Mouse (Mus musculus) hindbrain, embryonic 11.5 days (tissue): ENCODE measurements around the gene Ccnd3. TPM values are rescaled to one million over a fixed set of nuclear protein-coding genes. Genes with fewer than 3 reads are reported as not detected.

Experiments used
- ATAC-seq: fragments of 200-750 bp; cut with Nextera tagmentation; 2 replicates; pipeline ENCODE4 v1.8.0; 2017; ENCODE audit warnings: mild to moderate bottlenecking, moderate TSS enrichment, moderate library complexity; ENCODE audit not compliant: low FRiP score
- DNase-seq: peaks from one replicate; pipeline ENCODE4 v3.0.0-alpha.2; 2015; ENCODE audit warnings: low spot score
- H3K27ac ChIP-seq: fragments of 300-500 bp; sonication (generic); 2 replicates; pipeline ENCODE4 v1.5.1; 2014; ENCODE audit warnings: mild to moderate bottlenecking, low read depth, low read length
- H3K27me3 ChIP-seq: fragments of 300-500 bp; sonication (generic); 2 replicates; pipeline ENCODE4 v1.6.1; 2014; ENCODE audit warnings: mild to moderate bottlenecking, low read length, moderate library complexity, mixed read lengths; ENCODE audit not compliant: control insufficient read depth, insufficient read depth
- H3K36me3 ChIP-seq: fragments of 300-500 bp; sonication (generic); 2 replicates; pipeline ENCODE4 v1.6.1; 2014; ENCODE audit warnings: mild to moderate bottlenecking, low read length, moderate library complexity, mixed read lengths; ENCODE audit not compliant: control insufficient read depth, insufficient read depth
- H3K4me1 ChIP-seq: fragments of 300-500 bp; sonication (generic); replicated peaks from 2 replicates; pipeline ENCODE4 v1.6.1; 2014; ENCODE audit warnings: low read length, mixed read lengths; ENCODE audit not compliant: control insufficient read depth, insufficient read depth
- H3K4me2 ChIP-seq: fragments of 300-500 bp; sonication (generic); replicated peaks from 2 replicates; pipeline ENCODE4 v1.6.1; 2014; ENCODE audit warnings: mild to moderate bottlenecking, low read depth, low read length
- H3K4me3 ChIP-seq: fragments of 300-500 bp; sonication (generic); 2 replicates; pipeline ENCODE4 v1.5.1; 2014; ENCODE audit warnings: low read depth, low read length
- H3K9ac ChIP-seq: fragments of 300-500 bp; sonication (generic); 2 replicates; pipeline ENCODE4 v1.6.1; 2014; ENCODE audit warnings: low read depth, low read length
- H3K9me3 ChIP-seq: fragments of 300-500 bp; sonication (generic); 2 replicates; pipeline ENCODE4 v1.6.1; 2016; ENCODE audit warnings: low read length; ENCODE audit not compliant: control insufficient read depth
- WGBS: fragments of 180-500 bp; shearing (Covaris S2); extraction: QIAGEN DNeasy Blood & Tissue Kit; methylation state at CpG from one replicate; pipeline ENCODE4 v1.1.7; 2014; 5-methylcytosine and 5-hydroxymethylcytosine counted together
- polyA plus RNA-seq: library from polyadenylated mRNA; unstranded; fragments of >200 nt; fragmentation: Nextera tagmentation; extraction: Ambion mirVana; gene quantifications from 2 replicates; pipeline ENCODE4 v1.2.1, GENCODE M21; 2014

The Ccnd3 gene
- polyA plus RNA-seq, 1 experiment from 2014 or later: 190 TPM

GRCm38 (mm10) chr17:47552994-47553393, 48.1 kb downstream of the Ccnd3 start:
- Histone ChIP-seq H3K4me2 (no peak overlapping the region), H3K36me3 (no peaks in the 10 kb centered on the region), H3K27ac (no peak overlapping the region), H3K4me1 (no peaks in the 10 kb centered on the region), H3K9ac (no peak overlapping the region), H3K4me3 (no peak overlapping the region), H3K27me3 (no peaks in the 10 kb centered on the region), H3K9me3 (no peaks in the 10 kb centered on the region)
- ATAC-seq (no peak), DNase-seq (no peak)

GRCm38 (mm10) chr17:47554621-47555020, 49.8 kb downstream of the Ccnd3 start:
- Histone ChIP-seq H3K4me1 (no peaks in the 10 kb centered on the region), H3K4me3 (no peak overlapping the region), H3K27me3 (no peaks in the 10 kb centered on the region), H3K4me2 (no peak overlapping the region), H3K27ac (no peak overlapping the region), H3K9me3 (no peaks in the 10 kb centered on the region), H3K9ac (no peak overlapping the region), H3K36me3 (no peaks in the 10 kb centered on the region)
- no peak for ATAC-seq
- 78% methylated on average over 9 of the region's 10 CpGs for WGBS
- DNase-seq: no peak

GRCm38 (mm10) chr17:47557179-47557578, 52.3 kb downstream of the Ccnd3 start:
- Histone ChIP-seq H3K9me3 (no peaks in the 10 kb centered on the region), H3K4me3 (no peak overlapping the region), H3K36me3 (no peaks in the 10 kb centered on the region), H3K4me1 (no peaks in the 10 kb centered on the region), H3K9ac (no peak overlapping the region), H3K4me2 (no peak overlapping the region), H3K27me3 (no peaks in the 10 kb centered on the region), H3K27ac (no peak overlapping the region)
- ATAC-seq: no peak
- DNase-seq: no peak
- WGBS: 65% methylated on average over 3 of the region's 3 CpGs

GRCm38 (mm10) chr17:47559726-47560125, 54.9 kb downstream of the Ccnd3 start:
- H3K9me3 ChIP-seq: no peaks in the 10 kb centered on the region
- H3K9ac ChIP-seq: no peak overlapping the region
- H3K36me3 ChIP-seq: no peaks in the 10 kb centered on the region
- no peak overlapping the region for H3K4me2 ChIP-seq
- H3K27me3 ChIP-seq: no peaks in the 10 kb centered on the region
- H3K4me3 ChIP-seq: no peak overlapping the region
- WGBS: 72% methylated on average over 6 of the region's 6 CpGs
- DNase-seq (no peak), ATAC-seq (no peak)
- H3K27ac ChIP-seq: no peak overlapping the region
- no peaks in the 10 kb centered on the region for H3K4me1 ChIP-seq

GRCm38 (mm10) chr17:47562875-47563274, 58.0 kb downstream of the Ccnd3 start:
- ATAC-seq (no peak), DNase-seq (no peak)
- H3K9me3 ChIP-seq: no peaks in the 10 kb centered on the region
- WGBS: 80% methylated on average over 6 of the region's 6 CpGs
- H3K9ac ChIP-seq: no peak overlapping the region
- no peaks in the 10 kb centered on the region for H3K36me3 ChIP-seq
- no peaks in the 10 kb centered on the region for H3K27me3 ChIP-seq
- no peak overlapping the region for H3K4me3 ChIP-seq
- no peak overlapping the region for H3K27ac ChIP-seq
- H3K4me1 ChIP-seq: no peaks in the 10 kb centered on the region
- H3K4me2 ChIP-seq: no peak overlapping the region

- 83% methylated on average over 5 of the region's 5 CpGs for whole genome bisulfite sequencing
- no peak overlapping the region for H3K4me3 ChIP-seq
- no peaks in the 10 kb centered on the region for H3K9me3 ChIP-seq
- H3K27ac ChIP-seq: no peak overlapping the region
- DNase-seq (no peak), ATAC-seq (no peak)
- no peaks in the 10 kb centered on the region for H3K4me1 ChIP-seq
- H3K27me3 ChIP-seq: no peaks in the 10 kb centered on the region
- H3K9ac ChIP-seq: no peak overlapping the region
- no peaks in the 10 kb centered on the region for H3K36me3 ChIP-seq
- H3K4me2 ChIP-seq: no peak overlapping the region
These were observed 59.8 kb downstream of the Ccnd3 start for GRCm38 (mm10) chr17:47564612-47565011.

- peak; percentile 31 for DNase-seq
- Histone ChIP-seq H3K4me2 (no peak overlapping the region), H3K9ac (no peak overlapping the region), H3K4me3 (no peak overlapping the region), H3K36me3 (no peaks in the 10 kb centered on the region), H3K4me1 (no peaks in the 10 kb centered on the region), H3K9me3 (no peaks in the 10 kb centered on the region), H3K27me3 (no peaks in the 10 kb centered on the region), H3K27ac (no peak overlapping the region)
- peak; percentile 68 for ATAC-seq
- 12% methylated on average over 2 of the region's 2 CpGs for WGBS
These were observed 61.3 kb downstream of the Ccnd3 start for GRCm38 (mm10) chr17:47566133-47566532.

GRCm38 (mm10) chr17:47567271-47567670, 62.4 kb downstream of the Ccnd3 start:
- H3K4me1 ChIP-seq: no peaks in the 10 kb centered on the region; the same call in 1 of the 2 replicates
- ATAC-seq: no peak
- no peaks in the 10 kb centered on the region for H3K27me3 ChIP-seq
- H3K4me3 ChIP-seq: no peak overlapping the region
- H3K27ac ChIP-seq: no peak overlapping the region; the same call in 1 of the 2 replicates
- WGBS: 89% methylated on average over 3 of the region's 3 CpGs
- DNase-seq: no peak
- H3K9me3 ChIP-seq: no peaks in the 10 kb centered on the region
- no peaks in the 10 kb centered on the region for H3K36me3 ChIP-seq
- no peak overlapping the region for H3K4me2 ChIP-seq
- no peak overlapping the region for H3K9ac ChIP-seq

GRCm38 (mm10) chr17:47568389-47568788, 63.5 kb downstream of the Ccnd3 start:
- WGBS: 94% methylated on average over 3 of the region's 3 CpGs

More at GRCm38 (mm10) chr17:47568389-47568788, 63.5 kb downstream of the Ccnd3 start:
- no peak for ATAC-seq
- DNase-seq: no peak
- no peak overlapping the region for H3K9ac ChIP-seq
- H3K36me3 ChIP-seq: no peaks in the 10 kb centered on the region
- H3K4me1 ChIP-seq: no peaks in the 10 kb centered on the region; the same call in 1 of the 2 replicates
- no peak overlapping the region for H3K4me3 ChIP-seq
- H3K27me3 ChIP-seq: no peaks in the 10 kb centered on the region
- no peaks in the 10 kb centered on the region for H3K9me3 ChIP-seq
- H3K27ac ChIP-seq: no peak overlapping the region
- no peak overlapping the region for H3K4me2 ChIP-seq
